In genomic region chr10:56468993-56469712, GRCm38 (mm10) we compare ENCODE assay signal across 8 mouse cellular contexts.
DNase-seq lines count a peak whose midpoint lies in the region; ATAC-seq lines count a peak whose summit lies in the region.

No protein-coding gene starts in this region.

- no peaks in the 10 kb centered on the region for H3K4me1 ChIP-seq in hindbrain, embryonic 12.5 days
- H3K4me1 ChIP-seq in hindbrain, embryonic 13.5 days (replicated peaks) = no peaks in the 10 kb centered on the region
- no peaks in the 10 kb centered on the region for H3K4me1 ChIP-seq in intestine, embryonic 15.5 days (replicated peaks)

- no peaks in the 10 kb centered on the region for H3K27me3 ChIP-seq in hindbrain, embryonic 12.5 days
- H3K27me3 ChIP-seq in hindbrain, embryonic 13.5 days = no peaks in the 10 kb centered on the region
- H3K27me3 ChIP-seq in intestine, embryonic 15.5 days (replicated peaks) = no peaks in the 10 kb centered on the region

- ATAC-seq in hindbrain, embryonic 12.5 days (ENCODE audit: low FRiP score) = no peak
- ATAC-seq in hindbrain, embryonic 13.5 days (ENCODE audit: low FRiP score) = no peak
- ATAC-seq in intestine, embryonic 15.5 days = no peak
- peak; percentile 48 for ATAC-seq in megakaryocyte progenitor cell, adult 5-6 weeks (replicated peaks; ENCODE audit: poor library complexity)

- intact Hi-C loops in gastrocnemius, postnatal 14 days (cut with DNase I; ENCODE audit: low total_unique reads) = no loop called here

- WGBS in hindbrain, embryonic 12.5 days = 58% methylated on average over 15 of the region's 15 CpGs
- WGBS in hindbrain, embryonic 13.5 days = 76% methylated on average over 15 of the region's 15 CpGs
- WGBS in intestine, embryonic 15.5 days = 30% methylated on average over 15 of the region's 15 CpGs

- no peak overlapping the region; the same call in 1 of the 2 replicates for H3K4me2 ChIP-seq in hindbrain, embryonic 12.5 days (replicated peaks)
- H3K4me2 ChIP-seq in hindbrain, embryonic 13.5 days = no peak overlapping the region
- peak overlapping the region; percentile 49 for H3K4me2 ChIP-seq in intestine, embryonic 15.5 days (replicated peaks)

- H3K9ac ChIP-seq in hindbrain, embryonic 12.5 days = no peak overlapping the region
- H3K9ac ChIP-seq in hindbrain, embryonic 13.5 days = no peak overlapping the region
- no peak overlapping the region for H3K9ac ChIP-seq in intestine, embryonic 15.5 days

- peak; percentile 61 for DNase-seq in adrenal gland, adult 2 months
- peak; percentile 44 for DNase-seq in gastrocnemius, postnatal 14 days
- no peak for DNase-seq in MN1 (ENCODE audit: low spot score)
- no peak for DNase-seq in spleen, postnatal 36 days (ENCODE audit: low spot score in 2 of 2)

- H3K27ac ChIP-seq in hindbrain, embryonic 12.5 days = peak overlapping the region; percentile 23; the same call in 1 of the 2 replicates
- H3K27ac ChIP-seq in hindbrain, embryonic 13.5 days = no peak overlapping the region
- H3K27ac ChIP-seq in intestine, embryonic 15.5 days = no peak overlapping the region

- H3K36me3 ChIP-seq in hindbrain, embryonic 12.5 days = no peaks in the 10 kb centered on the region
- no peaks in the 10 kb centered on the region for H3K36me3 ChIP-seq in hindbrain, embryonic 13.5 days
- no peaks in the 10 kb centered on the region for H3K36me3 ChIP-seq in intestine, embryonic 15.5 days

- no peaks in the 10 kb centered on the region for H3K9me3 ChIP-seq in hindbrain, embryonic 12.5 days (replicated peaks)
- no peaks in the 10 kb centered on the region for H3K9me3 ChIP-seq in hindbrain, embryonic 13.5 days
- no peaks in the 10 kb centered on the region for H3K9me3 ChIP-seq in intestine, embryonic 15.5 days

- H3K4me3 ChIP-seq in hindbrain, embryonic 12.5 days = no peak overlapping the region
- no peak overlapping the region for H3K4me3 ChIP-seq in hindbrain, embryonic 13.5 days
- peak overlapping the region; percentile 12 for H3K4me3 ChIP-seq in intestine, embryonic 15.5 days (replicated peaks)

Comparison
In these comparisons a context has a peak if more than half of its experiments do, and no peak if none do; other contexts are left out.
1. DNase-seq: peak in adrenal gland, adult 2 months (single experiment) and gastrocnemius, postnatal 14 days (single experiment); none in MN1 (single experiment) and spleen, postnatal 36 days (0 of 2).